Mouse (Mus musculus): Measurements from ENCODE around the gene Slc4a5.
A peak's percentile ranks its signal among the peaks of the same experiment; 100 is the strongest.

GRCm38 (mm10) chr6:83325525-83326393 is 106.1 kb downstream of the Slc4a5 start, which contains the start of the genes Mthfd2 and Mob1a:
- TF ChIP-seq MYOD1 (IDR thresholded peaks at IDR 0.05; ENCODE audit: control insufficient read depth in 1 of 3, insufficient read length in 2 of 3, low read depth in 2 of 3) = no peak
- TF ChIP-seq USF1 (IDR thresholded peaks at IDR 0.05; ENCODE audit: low read depth) = no peak
- TF ChIP-seq MAX (IDR thresholded peaks at IDR 0.05; ENCODE audit: low read depth) = no peak
- TF ChIP-seq POLR2A (IDR thresholded peaks at IDR 0.05; ENCODE audit: insufficient read length, low read depth) = peak; percentile 92
- no peak for TF ChIP-seq TCF3 (IDR thresholded peaks at IDR 0.05; ENCODE audit: insufficient read length, low read depth)
- TF ChIP-seq E2F4 (IDR thresholded peaks at IDR 0.05; ENCODE audit: insufficient read depth) = peak; percentile 29
- TF ChIP-seq SRF (IDR thresholded peaks at IDR 0.05; ENCODE audit: control insufficient read depth, insufficient read length, low read depth) = no peak
- TF ChIP-seq TCF12 (IDR thresholded peaks at IDR 0.05; ENCODE audit: insufficient read depth, poor library complexity, severe bottlenecking) = no peak
- peak in 2 of 3 experiments; percentile 23 for TF ChIP-seq MYOG (IDR thresholded peaks at IDR 0.05; ENCODE audit: control insufficient read depth in 1 of 3, insufficient read depth in 1 of 3, insufficient read length in 2 of 3, low read depth in 2 of 3)
- no peak for TF ChIP-seq REST (IDR thresholded peaks at IDR 0.05; ENCODE audit: insufficient read depth, insufficient read length)
